Mouse (Mus musculus): ENCODE measurements at regions not wholly inside any gene's neighbourhood (a gene's known extent, or its start where the extent isn't known, plus 50 kb on each side); places are given as distances from the start of the nearest gene placed in this dataset.
"Not testable (repeated sequence)": the region's sequence is repeated elsewhere in the genome, so short reads cannot be mapped to it uniquely, and the experiment has no call there.

GRCm38 (mm10) chr8:109320955-109321354, 172.9 kb upstream of the Pmfbp1 start:
- no peak for DNase-seq

DNA sequence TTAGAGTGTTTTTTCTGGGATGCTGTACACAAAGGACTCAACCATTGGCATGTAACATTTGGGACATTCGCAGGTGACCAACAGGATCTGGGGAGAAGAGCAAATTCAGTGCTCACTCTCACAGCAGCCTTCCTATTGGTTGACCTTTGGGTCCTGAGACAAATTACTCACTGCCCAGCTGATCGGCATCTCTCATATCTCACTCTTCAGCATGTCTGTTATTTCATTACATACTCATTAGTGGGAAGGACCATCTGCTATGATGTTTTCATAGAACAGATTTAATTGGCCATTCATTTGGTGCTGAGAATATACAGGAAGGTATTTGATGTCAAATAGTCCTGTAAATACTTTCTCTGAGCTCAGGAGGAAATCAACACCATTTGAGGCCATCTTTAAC, 170.5 kb upstream of the Pmfbp1 start:
- DNase-seq = no peak

DNA sequence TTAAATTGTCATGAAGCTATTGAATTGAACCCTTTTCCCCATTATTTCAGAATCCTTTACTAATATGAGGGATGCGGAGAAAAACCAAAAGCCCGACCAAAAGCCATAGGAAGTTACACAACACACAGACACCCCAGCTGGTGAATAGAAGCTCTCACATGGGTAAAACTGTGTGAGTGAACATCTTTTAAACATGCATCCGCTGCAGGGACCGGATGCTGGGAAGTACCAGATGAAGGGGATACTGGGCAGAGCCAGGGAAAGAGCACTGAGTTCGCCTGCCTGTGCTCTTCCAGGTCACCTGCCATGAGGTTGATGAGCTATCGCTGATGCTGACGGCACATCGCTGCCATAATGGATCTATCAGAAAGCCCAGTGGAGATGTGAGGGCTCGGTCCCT, 169.6 kb upstream of the Pmfbp1 start:
- DNase-seq = no peak

- DNase-seq = no peak
These were observed 157.6 kb upstream of the Pmfbp1 start for GRCm38 (mm10) chr8:109336203-109336602.

DNA sequence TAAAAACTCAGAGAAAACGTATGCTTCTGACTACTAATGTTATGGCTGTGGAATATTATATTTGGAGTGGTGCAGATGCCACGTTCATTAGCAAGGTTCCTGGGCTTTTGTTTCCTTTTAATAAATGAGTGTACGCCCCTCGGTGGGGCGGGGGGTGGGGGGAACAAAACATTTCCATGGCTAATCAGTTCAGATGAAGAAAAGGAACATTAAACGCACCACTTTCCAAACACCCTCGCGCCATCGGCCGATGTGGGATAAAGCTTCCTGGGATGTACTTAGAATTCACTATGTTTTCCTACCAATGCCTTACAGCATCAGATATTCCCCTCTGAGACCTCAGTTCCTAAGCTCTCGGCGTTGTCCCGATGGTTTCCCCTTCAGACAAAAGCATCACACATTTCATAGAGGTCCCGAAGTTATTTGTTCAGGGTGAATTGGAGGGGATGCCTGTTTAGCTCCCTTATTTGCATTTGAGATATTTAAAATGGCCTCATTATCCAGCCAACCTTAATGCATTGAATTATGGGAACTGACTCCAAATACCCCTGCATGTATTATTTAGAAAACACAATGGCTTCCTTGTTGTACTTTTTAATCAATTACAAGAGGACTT, 155.5 kb upstream of the Pmfbp1 start:
- DNase-seq = no peak

DNA sequence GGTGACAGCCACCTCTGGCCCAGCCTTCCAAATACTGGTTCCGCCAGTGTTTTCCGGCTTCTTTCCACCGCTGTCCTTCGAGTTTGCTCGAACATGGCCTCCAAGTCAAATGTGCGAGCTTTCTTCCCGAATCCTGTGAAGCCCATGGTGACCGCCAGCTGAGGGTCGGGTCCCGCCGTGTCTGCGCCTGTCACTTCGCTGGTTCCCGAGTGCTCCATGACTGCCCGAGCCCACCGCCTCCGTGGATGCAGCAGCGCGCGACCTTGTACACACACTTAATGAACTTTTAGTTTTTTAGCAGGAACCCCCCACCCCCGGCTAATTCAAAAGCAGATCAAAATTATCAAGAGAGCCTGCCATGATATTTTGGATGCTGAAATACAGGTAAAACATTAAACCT, 153.2 kb upstream of the Pmfbp1 start:
- DNase-seq = not testable (repeated sequence)

DNA sequence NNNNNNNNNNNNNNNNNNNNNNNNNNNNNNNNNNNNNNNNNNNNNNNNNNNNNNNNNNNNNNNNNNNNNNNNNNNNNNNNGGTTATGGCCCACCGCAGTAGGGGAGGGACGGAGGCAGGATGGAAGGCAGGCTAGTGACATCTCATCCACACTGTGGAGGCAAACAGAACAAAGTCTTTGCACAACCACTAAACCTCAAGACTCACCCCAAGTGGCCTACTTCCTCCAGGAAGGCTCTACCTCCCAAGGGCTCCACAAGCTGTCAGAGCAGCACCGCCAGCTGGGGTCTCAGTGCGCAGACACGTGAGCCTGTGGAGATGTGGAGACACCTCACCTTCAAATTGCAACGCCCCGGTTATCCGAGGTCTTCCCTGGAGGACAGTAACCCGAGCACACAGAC, 138.7 kb upstream of the Pmfbp1 start:
- no peak for DNase-seq

- no peak for DNase-seq
These were observed 134.3 kb upstream of the Pmfbp1 start for GRCm38 (mm10) chr8:109359396-109360051.

GRCm38 (mm10) chr8:109360081-109360715, 133.6 kb upstream of the Pmfbp1 start:
- DNase-seq = no peak

DNA sequence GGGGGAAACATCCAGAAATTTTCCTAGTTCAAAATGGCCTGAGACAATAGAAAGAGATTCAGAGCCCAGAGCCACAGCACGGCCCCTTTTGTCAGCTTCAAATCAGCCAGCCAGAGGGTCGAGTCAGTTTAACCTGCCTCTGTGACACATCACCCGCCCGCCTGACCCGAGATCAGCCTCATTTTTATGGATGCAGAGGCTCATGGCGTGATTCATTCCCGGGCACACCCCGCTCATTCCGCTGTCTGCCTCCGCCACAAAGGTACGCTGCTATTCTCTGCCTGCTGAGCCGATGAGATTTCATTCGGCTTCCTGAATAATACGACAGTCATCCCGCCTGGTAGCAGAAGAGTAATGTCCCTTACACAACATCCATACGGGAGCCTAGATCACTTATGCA, 132.9 kb upstream of the Pmfbp1 start:
- DNase-seq = no peak

- DNase-seq = no peak
These were observed 132.1 kb upstream of the Pmfbp1 start for GRCm38 (mm10) chr8:109361575-109362361.

DNA sequence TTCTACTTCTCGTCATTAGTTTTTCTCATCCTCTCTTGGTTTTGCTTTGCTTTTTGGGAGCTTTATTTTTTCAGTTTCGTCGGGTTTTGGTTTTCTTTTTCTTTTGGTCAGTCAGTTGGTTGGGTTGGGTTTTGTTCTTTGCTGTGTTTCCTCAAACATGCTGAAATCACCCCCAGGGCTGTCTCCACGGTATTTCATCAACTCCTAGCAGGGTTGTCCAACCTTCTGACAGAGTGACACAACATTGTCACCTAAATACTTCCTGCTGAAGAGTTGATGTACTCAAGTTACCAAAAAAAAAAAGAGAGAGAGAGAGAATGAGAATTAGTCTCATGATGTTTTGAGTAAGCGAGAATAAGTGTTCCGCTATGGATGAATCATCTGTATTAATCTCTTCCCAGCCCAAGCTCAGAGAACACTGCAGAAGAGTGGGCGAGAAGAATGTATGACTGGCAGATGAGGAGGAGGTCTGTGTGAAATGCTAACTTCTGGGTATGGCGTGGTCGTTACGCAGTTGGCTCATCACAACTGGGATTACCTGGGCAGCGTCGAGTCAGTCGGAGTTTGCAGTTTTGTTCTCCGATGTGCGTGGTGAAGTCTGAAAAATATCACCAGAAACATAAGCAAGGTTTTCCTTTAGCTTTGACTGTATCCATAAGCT, 130.5 kb upstream of the Pmfbp1 start:
- DNase-seq = no peak

DNA sequence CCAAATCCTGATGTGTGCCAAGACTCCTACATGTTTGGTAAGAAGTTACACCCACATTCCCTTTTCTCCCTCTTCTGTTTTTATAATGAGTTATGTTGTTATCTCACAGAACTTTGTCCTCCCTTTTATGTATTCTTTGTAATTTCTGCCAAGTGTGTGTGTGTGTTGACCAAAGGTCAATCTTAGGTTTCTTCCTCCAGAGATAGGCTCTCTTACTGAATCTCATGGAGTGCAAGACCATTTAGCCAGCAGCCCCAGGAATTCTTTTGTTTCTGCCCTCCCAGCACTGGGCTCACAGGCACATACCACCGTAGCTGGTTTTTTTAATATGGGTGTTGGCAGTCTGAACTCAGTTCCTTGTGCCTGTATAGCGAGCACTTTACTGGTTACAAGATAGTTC, 119.8 kb upstream of the Pmfbp1 start:
- no peak for DNase-seq

GRCm38 (mm10) chr8:109384881-109385280, 108.9 kb upstream of the Pmfbp1 start:
- DNase-seq = no peak

DNA sequence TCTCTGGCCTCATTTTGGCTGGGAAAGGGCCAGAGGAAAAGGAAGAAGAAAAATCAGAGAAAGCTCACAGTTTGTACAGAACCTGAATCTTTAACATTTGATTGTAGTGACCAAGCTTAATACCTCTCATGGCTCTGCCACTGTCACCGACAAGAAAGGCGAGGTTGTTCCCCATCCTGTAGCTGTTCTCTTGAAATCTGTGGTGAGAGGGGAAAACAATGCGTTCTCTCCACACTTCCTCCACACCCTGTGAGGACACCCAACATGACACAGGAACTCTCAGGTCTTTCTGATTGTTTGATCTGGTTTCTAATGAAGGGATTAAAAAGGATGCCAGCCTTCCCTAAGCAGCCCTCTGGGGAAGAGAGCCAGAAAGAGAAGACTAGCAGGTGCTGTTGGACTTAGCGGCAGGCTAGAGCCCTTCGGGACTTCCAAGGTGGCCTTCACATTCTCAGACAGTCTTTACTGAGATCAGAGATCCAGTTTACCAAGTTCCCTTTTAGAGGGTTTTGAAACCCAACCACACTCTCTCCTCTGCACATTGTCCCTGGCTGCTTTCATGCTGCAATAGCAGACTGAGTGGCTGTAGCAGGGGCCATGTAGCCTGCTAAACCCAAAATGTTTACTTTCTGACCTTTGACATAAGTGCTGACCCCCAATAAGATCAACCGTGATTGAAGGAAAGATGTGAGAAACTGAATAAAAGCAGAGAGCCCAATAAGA, 98.5 kb upstream of the Pmfbp1 start:
- no peak for DNase-seq

DNA sequence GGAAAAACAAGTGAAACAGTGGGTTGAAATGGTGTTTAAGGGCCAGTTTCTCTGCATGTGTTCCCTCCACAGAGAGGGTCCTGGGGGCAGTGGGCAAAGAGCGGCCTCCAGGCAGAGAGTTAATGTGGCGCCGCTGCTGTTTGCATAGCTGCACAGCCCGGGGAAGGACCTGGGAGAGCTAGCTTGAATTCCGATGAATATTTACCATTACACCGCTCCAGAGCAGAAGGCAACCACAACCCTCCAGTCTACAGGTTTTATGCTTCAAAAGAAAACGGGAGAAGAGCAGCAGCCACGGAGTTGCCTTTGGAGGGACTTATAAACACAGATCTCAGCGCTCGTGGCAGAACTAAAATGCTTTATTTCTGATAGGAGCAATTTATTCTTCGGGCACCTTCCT, 94.2 kb upstream of the Pmfbp1 start:
- DNase-seq = no peak

DNA sequence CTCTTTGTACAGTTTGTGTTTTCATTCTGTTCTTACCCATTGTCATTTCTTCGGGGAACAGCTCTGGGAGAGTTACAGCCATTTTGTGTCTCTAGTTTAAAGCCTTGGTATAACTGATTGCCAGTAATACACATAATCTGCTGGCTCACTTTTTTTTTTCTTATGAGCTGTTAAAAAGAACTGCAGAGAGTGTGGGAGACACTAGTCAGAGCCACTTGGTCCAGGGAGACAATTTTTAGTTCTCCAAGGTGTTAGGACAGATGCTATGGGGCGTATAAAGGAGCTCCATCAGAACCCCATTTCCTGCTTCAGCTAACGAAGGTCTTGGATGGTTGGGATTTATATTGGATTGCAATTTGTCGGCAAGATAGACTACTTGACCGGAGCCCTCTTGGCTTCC, 93.6 kb upstream of the Pmfbp1 start:
- no peak for DNase-seq

DNA sequence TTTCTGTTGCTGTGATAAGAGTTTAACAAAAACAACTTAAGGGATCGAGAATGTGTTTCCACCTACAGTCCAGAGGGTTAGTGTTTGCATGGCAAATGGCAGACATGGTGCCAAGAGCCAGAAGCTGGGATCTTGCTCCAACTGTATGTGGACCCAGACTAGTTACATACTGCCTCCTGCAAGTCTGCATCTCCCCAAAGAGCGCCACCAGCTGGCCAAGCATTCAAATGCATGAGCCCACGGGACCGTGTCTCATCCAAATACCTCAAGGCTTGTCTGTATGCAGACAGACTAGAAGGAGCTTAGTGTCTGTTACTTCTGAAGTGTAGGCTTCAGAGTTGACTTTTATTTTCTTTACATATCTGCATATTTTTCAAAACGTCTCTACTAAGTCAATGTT, 85.9 kb upstream of the Pmfbp1 start:
- no peak for DNase-seq

DNA sequence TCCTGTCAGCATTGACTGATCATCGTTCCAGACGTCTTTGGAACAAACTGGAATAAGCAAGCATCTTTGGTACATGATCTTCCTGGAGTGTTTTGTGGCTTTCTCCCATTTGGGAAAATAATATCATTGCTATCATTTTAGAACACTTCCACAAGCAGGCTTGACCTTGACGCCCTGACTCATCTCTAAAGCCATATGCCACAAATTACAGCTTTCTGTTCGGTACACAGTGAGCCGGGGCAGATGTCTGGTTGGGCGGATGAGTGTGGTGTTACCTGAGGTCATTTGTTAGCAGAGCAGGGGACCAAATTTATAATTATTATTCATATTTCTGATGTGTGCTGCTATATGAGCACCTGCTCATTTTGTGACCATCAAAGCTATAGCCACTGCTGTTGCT, 83.3 kb upstream of the Pmfbp1 start:
- no peak for DNase-seq

DNA sequence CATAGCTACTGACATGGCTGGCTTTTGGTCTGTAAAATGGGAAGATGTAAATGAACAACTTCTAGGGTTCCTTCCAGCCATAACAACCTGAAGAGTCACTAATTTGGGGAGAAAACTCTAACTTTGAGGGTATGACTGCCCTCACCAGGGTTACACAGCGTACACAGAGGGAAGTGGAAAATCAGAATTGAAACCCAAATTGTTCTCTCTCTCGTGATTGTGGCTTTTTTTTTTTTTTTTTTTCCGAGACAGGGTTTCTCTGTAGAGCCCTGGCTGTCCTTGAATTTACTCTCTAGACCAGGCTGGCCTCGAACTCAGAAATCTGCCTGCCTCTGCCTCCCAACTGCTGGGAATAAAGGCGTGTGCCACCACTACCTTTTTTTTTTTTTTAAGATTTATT, 80.4 kb upstream of the Pmfbp1 start:
- DNase-seq = no peak

GRCm38 (mm10) chr8:109415315-109415714, 78.5 kb upstream of the Pmfbp1 start:
- no peak for DNase-seq

DNA sequence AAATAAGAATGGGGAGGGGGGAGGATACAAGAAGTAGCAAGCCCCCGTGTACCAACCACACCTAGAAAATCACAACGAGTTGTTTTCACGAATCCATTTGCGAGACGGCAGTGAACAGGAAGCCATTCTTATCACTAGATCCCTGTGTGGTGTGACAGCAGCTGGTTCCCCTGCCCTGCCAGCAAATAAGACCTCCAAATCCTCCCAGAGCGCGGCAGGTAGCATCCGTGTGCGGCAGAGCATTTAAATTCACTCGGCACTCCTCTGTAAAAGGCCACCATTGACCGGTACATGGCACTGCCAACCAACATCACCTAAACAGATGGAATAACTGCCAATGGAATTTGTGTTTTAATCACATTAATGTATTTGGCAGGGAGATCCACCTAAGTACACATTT, 77.9 kb upstream of the Pmfbp1 start:
- DNase-seq = no peak
